Mouse (Mus musculus) heart, embryonic 16.5 days (tissue): Measurements from ENCODE around the gene Upk3b. TPM values are rescaled to one million over a fixed set of nuclear protein-coding genes. Genes with fewer than 3 reads are reported as not detected.

Experiments
- ATAC-seq: fragments of 200-750 bp; cut with Nextera tagmentation; replicated peaks from 2 replicates; pipeline ENCODE4 v1.8.0; 2017; ENCODE audit warnings: moderate number of reproducible peaks; ENCODE audit not compliant: insufficient read depth, low FRiP score; ENCODE audit errors: extremely low read depth
- H3K27ac ChIP-seq: fragments of 300-500 bp; sonication (generic); 2 replicates; pipeline ENCODE4 v1.5.1; 2014; ENCODE audit warnings: mild to moderate bottlenecking, low read length, control low read depth, moderate library complexity
- H3K27me3 ChIP-seq: fragments of 300-500 bp; sonication (generic); 2 replicates; pipeline ENCODE4 v1.6.1; 2014; ENCODE audit warnings: low read length, mixed read lengths; ENCODE audit not compliant: control insufficient read depth, insufficient read depth
- H3K36me3 ChIP-seq: fragments of 300-500 bp; sonication (generic); 2 replicates; pipeline ENCODE4 v1.6.1; 2014; ENCODE audit not compliant: control insufficient read depth, insufficient read depth
- H3K4me1 ChIP-seq: fragments of 300-500 bp; sonication (generic); 2 replicates; pipeline ENCODE4 v1.6.1; 2014; ENCODE audit warnings: low read length, mixed read lengths; ENCODE audit not compliant: control insufficient read depth, insufficient read depth
- H3K4me2 ChIP-seq: fragments of 300-500 bp; sonication (generic); 2 replicates; pipeline ENCODE4 v1.6.1; 2014; ENCODE audit warnings: low read depth, mild to moderate bottlenecking, control low read depth, low read length
- H3K4me3 ChIP-seq: fragments of 300-500 bp; sonication (generic); 2 replicates; pipeline ENCODE4 v1.5.1; 2014; ENCODE audit warnings: mild to moderate bottlenecking, control low read depth, low read length
- H3K9ac ChIP-seq: fragments of 300-500 bp; sonication (generic); 2 replicates; pipeline ENCODE4 v1.6.1; 2014; ENCODE audit warnings: low read length, control low read depth
- H3K9me3 ChIP-seq: fragments of 300-500 bp; sonication (generic); replicated peaks from 2 replicates; pipeline ENCODE4 v1.6.1; 2016; ENCODE audit warnings: low read length; ENCODE audit not compliant: control insufficient read depth
- WGBS: fragments of 180-500 bp; shearing (Covaris S2); extraction: QIAGEN DNeasy Blood & Tissue Kit; methylation state at CpG from one replicate; pipeline ENCODE4 v1.1.7; 2014; 5-methylcytosine and 5-hydroxymethylcytosine counted together
- polyA plus RNA-seq: library from polyadenylated mRNA; unstranded; fragments of >200 nt; fragmentation: Nextera tagmentation; extraction: Ambion mirVana; gene quantifications from 2 replicates; pipeline ENCODE4 v1.2.1, GENCODE M21; 2015

Upk3b gene
- polyA plus RNA-seq, 1 experiment from 2014 or later = 28.7 TPM

- no peak for ATAC-seq
- Histone ChIP-seq H3K4me3 (no peak overlapping the region), H3K9me3 (no peaks in the 10 kb centered on the region), H3K27me3 (no peaks in the 10 kb centered on the region), H3K27ac (no peak overlapping the region), H3K9ac (no peak overlapping the region), H3K4me1 (peaks cover 4% of the 10 kb centered on the region), H3K4me2 (no peak overlapping the region), H3K36me3 (no peaks in the 10 kb centered on the region)
- WGBS = 35% methylated on average over 7 of the region's 7 CpGs
Measured at GRCm38 (mm10) chr5:136076284-136076683, 38.0 kb downstream of the Upk3b start.

- H3K9me3 ChIP-seq = no peaks in the 10 kb centered on the region
- WGBS = 66% methylated on average over 9 of the region's 9 CpGs
- no peak overlapping the region for H3K27ac ChIP-seq
- no peak overlapping the region for H3K9ac ChIP-seq
- peaks cover 4% of the 10 kb centered on the region for H3K4me1 ChIP-seq
- ATAC-seq = no peak
- no peaks in the 10 kb centered on the region for H3K36me3 ChIP-seq
- no peak overlapping the region for H3K4me3 ChIP-seq
- no peak overlapping the region for H3K4me2 ChIP-seq
- no peaks in the 10 kb centered on the region for H3K27me3 ChIP-seq
Measured at GRCm38 (mm10) chr5:136077001-136077550, 38.8 kb downstream of the Upk3b start.

GRCm38 (mm10) chr5:136078136-136078535, 39.8 kb downstream of the Upk3b start:
- peaks cover 4% of the 10 kb centered on the region for H3K4me1 ChIP-seq
- ATAC-seq = no peak
- no peak overlapping the region for H3K27ac ChIP-seq
- H3K27me3 ChIP-seq = no peaks in the 10 kb centered on the region
- H3K9me3 ChIP-seq = 0 out of 2 replicates have a peak, but pooled peaks cover 2% of the 10 kb centered on the region
- no peak overlapping the region for H3K4me2 ChIP-seq
- H3K36me3 ChIP-seq = no peaks in the 10 kb centered on the region
- no peak overlapping the region for H3K9ac ChIP-seq
- H3K4me3 ChIP-seq = no peak overlapping the region
- WGBS = 93% methylated on average over 5 of the region's 5 CpGs

GRCm38 (mm10) chr5:136082345-136082744, 44.0 kb downstream of the Upk3b start:
- WGBS = 79% methylated on average over 4 of the region's 4 CpGs
- Histone ChIP-seq H3K9me3 (0 out of 2 replicates have a peak, but pooled peaks cover 2% of the 10 kb centered on the region), H3K27ac (no peak overlapping the region), H3K27me3 (peaks cover 16% of the 10 kb centered on the region), H3K4me3 (no peak overlapping the region), H3K36me3 (no peaks in the 10 kb centered on the region), H3K4me1 (peaks cover 15% of the 10 kb centered on the region), H3K4me2 (no peak overlapping the region), H3K9ac (no peak overlapping the region)
- ATAC-seq = no peak

- 0 out of 2 replicates have a peak, but pooled peaks cover 2% of the 10 kb centered on the region for H3K9me3 ChIP-seq
- ATAC-seq = peak; percentile 98
- peak within 1 kb of the TSS; percentile 77 for H3K9ac ChIP-seq
- 1% methylated on average over 26 of the region's 28 CpGs for WGBS
- H3K4me3 ChIP-seq = peak within 1 kb of the TSS; percentile 71
- H3K27ac ChIP-seq = no peak within 1 kb of the TSS
- H3K4me1 ChIP-seq = peaks cover 15% of the 10 kb centered on the region
- no peaks in the 10 kb centered on the region for H3K36me3 ChIP-seq
- peaks cover 16% of the 10 kb centered on the region for H3K27me3 ChIP-seq
- H3K4me2 ChIP-seq = peak within 1 kb of the TSS; percentile 100
Measured at GRCm38 (mm10) chr5:136083669-136084107, 45.4 kb downstream of the Upk3b start, which contains the start of gene Rasa4. Rasa4 (plus strand) TSS chr5:136083916.

- Histone ChIP-seq H3K4me2 (peak overlapping the region; percentile 100), H3K9ac (peak overlapping the region; percentile 77), H3K4me1 (peaks cover 15% of the 10 kb centered on the region), H3K36me3 (no peaks in the 10 kb centered on the region), H3K4me3 (peak overlapping the region; percentile 71), H3K27me3 (peaks cover 16% of the 10 kb centered on the region), H3K27ac (no peak overlapping the region), H3K9me3 (0 out of 2 replicates have a peak, but pooled peaks cover 2% of the 10 kb centered on the region)
- 0 out of 2 replicates have a peak, but pooled peaks have one; percentile 3 for ATAC-seq
- WGBS = 3% methylated on average over 23 of the region's 23 CpGs
Measured at GRCm38 (mm10) chr5:136084144-136084881, 46.0 kb downstream of the Upk3b start.

- H3K9me3 ChIP-seq = 0 out of 2 replicates have a peak, but pooled peaks cover 2% of the 10 kb centered on the region
- H3K4me3 ChIP-seq = peak overlapping the region; percentile 71
- peaks cover 15% of the 10 kb centered on the region for H3K4me1 ChIP-seq
- no peak overlapping the region for H3K9ac ChIP-seq
- H3K27ac ChIP-seq = no peak overlapping the region
- H3K36me3 ChIP-seq = no peaks in the 10 kb centered on the region
- H3K27me3 ChIP-seq = peaks cover 16% of the 10 kb centered on the region
- no peak for ATAC-seq
- WGBS = 26% methylated on average over 20 of the region's 21 CpGs
- H3K4me2 ChIP-seq = peak overlapping the region; percentile 100
Measured at GRCm38 (mm10) chr5:136084891-136085651, 46.8 kb downstream of the Upk3b start.

GRCm38 (mm10) chr5:136086290-136086689, 48.0 kb downstream of the Upk3b start:
- no peak for ATAC-seq
- no peak overlapping the region for H3K4me3 ChIP-seq
- no peak overlapping the region for H3K27ac ChIP-seq
- H3K9me3 ChIP-seq = 0 out of 2 replicates have a peak, but pooled peaks cover 2% of the 10 kb centered on the region
- 81% methylated on average over 8 of the region's 8 CpGs for WGBS
- H3K9ac ChIP-seq = no peak overlapping the region
- peaks cover 15% of the 10 kb centered on the region for H3K4me1 ChIP-seq
- H3K36me3 ChIP-seq = no peaks in the 10 kb centered on the region
- H3K27me3 ChIP-seq = peaks cover 16% of the 10 kb centered on the region
- no peak overlapping the region for H3K4me2 ChIP-seq
